Mouse (Mus musculus) E14TG2a.4 (cell line): ENCODE results near the gene Smg1.

Experiments
- CTCF ChIP-seq: conservative IDR thresholded peaks from 2 replicates; pipeline ENCODE4 v1.5.1; 2014; ENCODE audit warnings: low read length
- POU5F1 ChIP-seq: IDR thresholded peaks from 2 replicates; pipeline ENCODE4 v1.6.1; 2014; ENCODE audit warnings: low read length, borderline replicate concordance

DNA sequence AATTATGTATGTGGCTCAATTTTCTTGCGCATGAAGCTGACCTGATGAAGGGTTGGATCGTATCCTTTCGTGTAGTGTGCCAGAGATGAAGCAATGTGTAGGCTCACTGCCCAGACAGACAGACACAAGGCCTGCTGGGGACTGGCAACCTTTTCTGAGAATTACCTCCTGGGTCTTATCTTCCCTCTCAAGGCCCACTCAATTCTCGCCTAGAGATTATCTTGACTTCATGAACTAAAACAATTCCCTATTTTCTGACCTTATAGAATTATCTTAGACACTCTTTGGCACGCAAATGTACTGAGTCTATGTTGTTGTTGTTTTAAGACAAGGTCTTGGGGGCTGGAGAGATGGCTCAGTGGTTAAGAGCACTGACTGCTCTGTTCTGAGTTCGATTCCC is 22.6 kb upstream of the Smg1 start:
- TF ChIP-seq CTCF (no peak), POU5F1 (no peak)
